ENCODE assay signal across 21 mouse cellular contexts in the genomic region with DNA sequence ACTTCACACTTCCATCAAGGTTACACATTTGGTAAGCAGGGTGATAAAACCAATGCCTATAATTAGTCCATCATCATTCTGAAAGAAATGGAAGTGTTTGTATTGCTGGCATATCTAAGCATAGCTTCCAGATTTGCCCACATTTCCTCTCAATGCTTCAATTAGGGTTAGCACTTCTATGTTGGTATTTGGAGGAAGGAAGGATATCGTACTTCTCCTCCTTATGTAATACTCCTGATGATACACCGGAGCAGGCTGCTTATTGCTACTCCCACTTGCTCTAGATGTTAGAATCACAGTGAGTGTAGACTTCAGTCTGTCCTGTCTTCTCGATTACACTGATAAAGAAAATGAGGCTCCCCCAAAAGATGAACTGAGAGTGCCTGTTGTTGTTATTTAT.
DNase-seq lines count a peak whose midpoint lies in the region; ATAC-seq and TF ChIP-seq lines count a peak whose summit lies in the region.
"Had no signal": no experiment of that assay in that cellular context is flagged by ENCODE, and none has a peak within 500 bp of the region (broad histone marks: within the 10 kb centered on the region; RNA-seq: fewer than 3 reads in every experiment).

No protein-coding gene starts in this region.

- intact Hi-C loops in left cerebral cortex, adult 2 months (cut with DNase I): no loop called here

- ATAC-seq in frontal cortex, adult (ENCODE audit: low TSS enrichment): peak; percentile 88
- ATAC-seq: activated CD4-positive, CD25-positive, alpha-beta regulatory T cell, adult 4 months; CD4-positive, CD25-positive, alpha-beta regulatory T cell, adult 4 months; Patski had no signal

- DNase-seq in frontal cortex, postnatal 10 days (ENCODE audit: low spot score in 2 of 2): no peak
- no peak for DNase-seq in left cerebral cortex, adult 2 months (ENCODE audit: extremely low spot score in 1 of 2, low spot score in 2 of 2)
- DNase-seq in left cerebral cortex, adult 9 months (ENCODE audit: low spot score in 2 of 2): no peak
- DNase-seq in right cerebral cortex, adult 18-20 months: peak; percentile 11
- DNase-seq in right cerebral cortex, postnatal 10 days (ENCODE audit: low spot score in 2 of 2): no peak
- peak; percentile 55 for DNase-seq in brain, adult 2 months (ENCODE audit: low read depth, low spot score)
- no peak for DNase-seq in spleen, postnatal 36 days (ENCODE audit: low spot score in 2 of 2)
- DNase-seq: adrenal gland, adult 2 months; adrenal gland, adult 8-10 months; adrenal gland, postnatal 10 days; adrenal gland, postnatal 14 days; adrenal gland, postnatal 25 days; adrenal gland, postnatal 36 days; B cell, adult 2 months; cerebellum, adult 11 months; cerebellum, adult 11-12 months; cerebellum, adult 18-20 months had no signal

- TF ChIP-seq CTCF in left cerebral cortex, adult 2 months (IDR thresholded peaks at IDR 0.05): no peak

- no peak overlapping the region for H3K4me3 ChIP-seq in left cerebral cortex, adult 2 months

- H3K27ac ChIP-seq in left cerebral cortex, adult 2 months: peak overlapping the region; percentile 44

Comparison
In these comparisons a context has a peak if more than half of its experiments do, and no peak if none do; other contexts are left out.
1. DNase-seq: peak in right cerebral cortex, adult 18-20 months (single experiment) and brain, adult 2 months (single experiment); none in frontal cortex, postnatal 10 days (0 of 2), left cerebral cortex, adult 2 months (0 of 2), left cerebral cortex, adult 9 months (0 of 2), right cerebral cortex, postnatal 10 days (0 of 2) and spleen, postnatal 36 days (0 of 2).